Mouse (Mus musculus) spleen, postnatal 4 days (tissue): ENCODE measurements at regions not wholly inside any gene's neighbourhood (a gene's known extent, or its start where the extent isn't known, plus 50 kb on each side); places are given as distances from the start of the nearest gene placed in this dataset.
"Not testable (repeated sequence)": the region's sequence is repeated elsewhere in the genome, so short reads cannot be mapped to it uniquely, and the experiment has no call there.

Source experiments
- DNase-seq, 2 experiments: peaks; one replicate each; pipeline ENCODE4 v3.0.0; 2022; ENCODE audit warnings: low spot score in 2 of 2

DNA sequence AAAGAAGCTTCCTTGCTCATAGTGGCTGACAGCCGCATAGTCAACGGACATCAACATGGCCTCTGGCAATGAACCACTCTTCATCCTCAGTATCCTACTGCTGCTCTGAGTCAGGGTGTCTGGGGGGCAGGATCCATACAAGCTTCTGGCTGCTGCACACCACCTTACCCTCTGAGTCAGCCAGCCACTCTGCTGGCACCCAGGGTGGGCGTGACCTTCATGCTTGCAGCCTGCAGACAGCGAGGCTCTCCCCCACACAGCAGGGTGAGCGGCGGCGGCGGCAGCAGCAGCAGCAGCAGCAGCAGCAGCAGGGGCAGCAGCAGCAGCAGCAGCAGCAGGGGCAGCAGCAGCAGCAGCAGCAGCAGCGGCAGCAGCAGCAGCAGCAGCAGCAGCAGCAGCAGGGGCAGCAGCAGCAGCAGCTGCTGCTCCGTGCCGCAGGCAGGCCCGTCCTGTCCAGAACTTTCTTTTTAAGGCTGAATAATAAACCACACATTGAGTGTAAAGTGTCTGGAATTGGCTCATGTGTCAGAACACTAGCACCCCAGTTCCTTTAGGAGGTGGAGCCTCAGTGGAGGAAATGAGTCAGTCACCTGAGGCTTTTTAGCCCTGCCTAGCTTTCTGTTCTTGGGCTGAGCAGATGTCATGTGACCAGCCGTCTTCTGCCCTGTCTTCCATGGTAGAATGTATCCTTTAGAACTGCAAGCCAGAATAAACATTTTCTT lies 186.3 kb downstream of the 1810013L24Rik start:
- DNase-seq = no peak

DNA sequence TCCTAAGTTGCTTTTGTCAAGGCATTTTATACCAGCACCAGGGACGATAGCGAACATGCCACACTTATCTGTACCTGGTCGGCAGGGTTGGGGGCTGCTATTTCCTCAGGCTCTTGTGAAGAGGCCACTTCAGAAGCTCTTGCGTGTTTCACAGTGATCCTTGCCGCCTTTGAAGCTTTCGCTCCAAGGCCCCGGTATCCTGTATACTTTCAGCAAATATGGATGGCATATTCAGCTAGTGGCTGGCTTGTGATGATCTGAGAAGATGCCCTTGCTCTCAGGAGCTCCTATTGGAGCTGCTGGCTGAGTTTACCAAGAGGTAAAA lies 186.8 kb downstream of the 1810013L24Rik start:
- no peak for DNase-seq

DNA sequence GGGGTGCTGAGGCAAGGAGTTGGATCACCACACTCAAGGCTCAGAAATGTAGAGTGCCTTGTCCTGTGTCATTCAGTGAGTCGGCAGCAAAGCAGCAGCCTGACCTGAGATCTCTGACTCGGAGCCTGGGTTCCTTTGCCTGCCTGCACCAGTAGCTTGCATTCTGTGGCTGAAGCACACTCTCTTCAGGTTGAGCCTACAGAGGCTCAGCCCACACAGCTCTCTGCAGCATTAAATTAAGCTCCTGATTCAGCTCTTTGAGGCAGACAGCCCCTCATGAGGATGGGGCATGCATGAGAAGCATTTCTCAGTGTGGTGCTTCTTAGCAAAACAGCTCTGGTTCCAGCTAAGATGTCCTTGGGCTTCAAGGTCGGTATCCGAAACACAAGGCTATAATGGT lies 200.8 kb downstream of the 1810013L24Rik start:
- DNase-seq = no peak

DNA sequence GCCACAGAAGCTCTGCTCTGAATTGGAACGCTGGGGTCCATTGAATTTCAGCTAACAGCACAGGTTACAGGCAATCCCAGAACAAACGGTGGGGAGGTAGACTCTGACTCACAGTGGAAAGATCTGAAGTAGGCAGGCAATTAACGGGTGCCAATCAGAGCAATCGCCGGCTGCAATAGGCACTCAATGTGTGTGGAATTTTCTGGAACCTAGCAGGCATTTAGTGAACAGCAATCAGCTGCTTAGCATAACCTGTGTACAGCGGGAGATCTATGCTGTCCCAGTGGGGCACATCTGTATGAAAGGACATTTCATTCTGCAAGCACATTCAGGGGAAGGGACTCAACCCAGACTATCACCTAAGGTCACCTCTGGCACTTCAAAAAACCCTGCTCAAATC lies 213.4 kb downstream of the 1810013L24Rik start:
- DNase-seq = no peak

- no peak for DNase-seq
Observed at GRCm38 (mm10) chr16:9046864-9047263, 217.0 kb downstream of the 1810013L24Rik start.

GRCm38 (mm10) chr16:9054415-9054814 lies 224.5 kb downstream of the 1810013L24Rik start:
- no peak for DNase-seq

GRCm38 (mm10) chr16:9056430-9056829 lies 226.5 kb downstream of the 1810013L24Rik start:
- no peak for DNase-seq

- no peak for DNase-seq
Observed at GRCm38 (mm10) chr16:9071526-9071925, 241.6 kb downstream of the 1810013L24Rik start.

- not testable (repeated sequence) for DNase-seq
Observed at GRCm38 (mm10) chr16:9071956-9072355, 242.1 kb downstream of the 1810013L24Rik start.

- no peak for DNase-seq
Observed at GRCm38 (mm10) chr16:9074295-9074694, 244.4 kb downstream of the 1810013L24Rik start.

DNA sequence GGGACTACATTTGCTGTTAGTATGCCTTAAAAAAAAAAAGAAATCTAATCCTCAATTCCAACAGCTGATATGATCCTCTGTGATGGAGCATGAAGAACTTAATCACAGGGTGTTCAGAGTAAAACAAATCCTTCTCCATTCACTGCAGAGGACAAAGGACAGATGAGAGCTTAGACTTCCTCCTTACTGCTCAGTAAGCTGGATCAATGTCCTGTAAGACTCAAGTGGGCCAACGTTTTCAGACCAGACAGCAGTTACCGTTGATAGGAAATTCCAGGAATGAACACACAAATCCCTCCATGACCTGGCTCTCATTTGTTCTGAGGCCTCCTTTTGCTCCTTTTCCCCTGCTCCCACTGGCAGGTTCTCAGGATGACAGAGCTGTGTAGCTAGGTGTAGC lies 247.6 kb downstream of the 1810013L24Rik start:
- DNase-seq = no peak

DNA sequence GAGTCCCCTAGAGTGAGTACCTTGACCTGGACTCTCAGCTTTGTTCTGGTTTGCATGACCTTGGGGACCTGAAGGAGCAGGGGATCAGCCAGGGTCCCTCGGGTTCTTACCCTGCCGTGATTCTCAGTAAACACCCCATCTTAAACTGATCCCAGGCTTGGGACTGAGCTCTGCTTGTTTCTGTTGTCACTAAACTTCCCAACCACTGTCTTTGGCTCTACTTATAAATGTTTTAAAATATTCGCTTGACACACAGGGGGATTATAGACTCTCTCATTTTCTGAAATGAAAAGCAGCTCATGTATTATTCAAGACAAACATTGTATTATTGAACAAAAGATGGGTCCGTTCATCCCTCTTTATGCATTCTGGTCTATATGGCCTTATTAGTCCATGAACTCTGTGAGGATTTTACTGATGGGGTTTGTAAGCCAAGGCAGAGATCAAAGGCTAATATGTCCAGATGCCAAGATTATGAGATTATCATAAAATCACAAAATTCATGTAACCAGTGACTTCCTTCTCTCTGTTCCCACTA lies 248.6 kb downstream of the 1810013L24Rik start:
- DNase-seq = no peak

DNA sequence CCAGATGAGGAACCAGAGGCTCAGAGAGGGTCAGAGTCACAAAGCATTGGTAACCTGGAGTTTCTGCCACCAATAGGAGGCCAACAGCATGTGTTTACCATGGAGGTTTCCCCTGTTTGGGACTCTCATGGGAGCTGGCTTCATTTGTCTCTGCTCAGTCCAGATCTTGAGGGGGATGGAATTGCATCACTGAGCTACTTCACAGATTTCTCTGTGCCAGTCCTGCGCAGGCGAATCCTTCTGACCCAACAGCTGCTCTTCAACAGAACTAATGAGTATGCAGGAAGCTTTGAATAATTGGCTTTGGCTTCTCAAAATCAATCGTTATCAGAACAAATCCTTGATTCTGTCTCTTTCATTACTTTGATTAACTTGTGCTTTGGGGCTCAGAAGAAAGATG lies 253.1 kb downstream of the 1810013L24Rik start:
- DNase-seq = no peak

- DNase-seq = no peak
Observed at GRCm38 (mm10) chr16:9083740-9084139, 253.8 kb downstream of the 1810013L24Rik start.

GRCm38 (mm10) chr16:9084581-9084980 lies 254.7 kb downstream of the 1810013L24Rik start:
- DNase-seq = no peak

DNA sequence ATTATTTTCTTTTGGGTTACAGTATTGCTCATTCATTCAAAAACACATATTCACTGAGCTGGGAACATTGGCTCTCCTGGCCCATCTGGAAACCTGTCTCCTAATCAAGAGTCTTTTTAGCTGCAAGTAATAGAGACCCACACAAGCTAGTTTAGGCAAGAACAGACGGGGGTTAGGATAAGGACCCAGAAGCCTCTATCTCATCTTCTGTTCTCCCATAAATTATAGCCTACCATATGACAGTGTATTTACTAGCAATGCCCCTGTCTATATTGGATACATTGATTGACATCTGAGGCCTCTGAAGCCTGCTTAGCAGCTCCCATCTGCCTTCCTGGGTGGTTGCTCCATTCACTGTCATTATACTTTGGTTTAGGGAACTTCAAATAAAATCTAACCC lies 255.2 kb downstream of the 1810013L24Rik start:
- no peak for DNase-seq

GRCm38 (mm10) chr16:9085977-9086376 lies 256.1 kb downstream of the 1810013L24Rik start:
- DNase-seq = peak in 1 of 2 experiments; percentile 15

- DNase-seq = no peak
Observed at GRCm38 (mm10) chr16:9091790-9092189, 261.9 kb downstream of the 1810013L24Rik start.

DNA sequence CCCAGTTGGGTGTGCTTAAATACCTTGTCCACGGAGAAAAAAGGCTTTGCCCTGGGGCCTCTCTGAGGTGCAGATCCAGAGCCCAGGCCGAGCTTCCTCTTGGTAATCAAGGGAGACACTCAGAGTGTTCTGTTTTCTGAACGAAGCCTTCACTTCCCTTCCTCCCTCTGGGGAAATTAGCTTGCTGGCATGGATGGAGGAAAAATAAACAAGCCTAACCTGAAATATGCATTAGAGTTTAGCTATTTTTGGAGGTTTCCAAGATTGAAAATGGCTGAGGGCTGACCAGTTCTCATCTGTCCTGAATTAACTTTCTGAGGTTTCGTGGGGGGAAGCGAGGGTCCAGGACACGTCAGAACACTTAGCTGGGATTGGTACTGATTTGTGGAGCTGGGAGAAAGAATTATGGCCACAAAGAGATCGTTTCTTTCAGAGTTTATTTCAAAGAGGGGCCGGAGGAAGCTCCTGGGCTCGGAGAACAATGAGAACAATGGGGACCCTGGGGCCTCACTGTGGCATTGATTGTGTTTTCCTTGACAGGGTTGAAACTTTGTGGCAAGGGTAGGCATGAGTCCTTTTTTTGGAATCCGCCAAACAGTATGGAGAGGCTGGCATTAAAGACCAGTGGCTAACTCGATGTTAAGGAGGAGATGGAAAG lies 262.4 kb downstream of the 1810013L24Rik start:
- no peak for DNase-seq

- DNase-seq = no peak
Observed at GRCm38 (mm10) chr16:9093593-9093992, 263.7 kb downstream of the 1810013L24Rik start.

DNA sequence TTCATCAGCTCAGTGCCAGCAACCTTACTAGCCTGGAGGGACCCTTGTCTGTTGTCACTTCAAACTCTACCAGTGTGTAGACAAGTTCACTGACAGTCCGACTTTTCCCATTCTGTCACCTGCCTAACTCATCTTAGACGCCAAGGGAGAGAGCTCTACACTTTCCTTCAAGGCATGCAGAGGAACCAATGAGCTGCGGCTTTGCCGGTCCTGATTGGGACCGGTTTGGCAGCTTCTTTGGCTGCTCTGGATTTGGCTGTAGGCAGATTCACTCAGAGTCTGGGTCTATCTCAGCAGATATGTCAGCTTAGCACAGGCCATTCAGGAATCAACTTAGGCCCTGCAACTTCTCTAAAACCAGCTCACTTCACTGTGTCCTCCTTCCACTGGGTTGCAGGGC lies 264.3 kb downstream of the 1810013L24Rik start:
- DNase-seq = no peak

DNA sequence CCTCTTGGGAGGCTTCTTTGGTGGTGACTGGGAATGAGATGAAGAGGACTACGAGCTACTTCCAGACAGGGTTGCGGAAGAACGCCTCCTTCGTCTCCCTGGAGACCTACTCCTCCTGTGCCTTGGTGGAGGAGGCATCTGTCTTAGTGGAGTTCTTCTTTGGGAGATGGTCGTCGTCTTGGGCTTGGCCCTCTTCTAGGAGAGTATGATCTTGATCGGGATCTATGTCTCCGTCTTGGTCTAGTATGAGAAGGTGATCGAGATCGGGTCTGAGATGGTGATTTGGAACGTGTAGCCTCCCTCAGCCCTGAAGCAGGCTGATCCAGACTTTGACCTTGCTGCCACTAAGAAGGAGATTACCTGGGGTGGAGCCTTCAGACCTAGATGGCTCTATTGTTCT lies 276.3 kb downstream of the 1810013L24Rik start:
- DNase-seq = no peak

- DNase-seq = not testable (repeated sequence)
Observed at GRCm38 (mm10) chr16:9106676-9107075, 276.8 kb downstream of the 1810013L24Rik start.
